Mouse (Mus musculus): ENCODE measurements around the gene Ddx58.
A peak's percentile ranks its signal among the peaks of the same experiment; 100 is the strongest.

The Ddx58 gene

DNA sequence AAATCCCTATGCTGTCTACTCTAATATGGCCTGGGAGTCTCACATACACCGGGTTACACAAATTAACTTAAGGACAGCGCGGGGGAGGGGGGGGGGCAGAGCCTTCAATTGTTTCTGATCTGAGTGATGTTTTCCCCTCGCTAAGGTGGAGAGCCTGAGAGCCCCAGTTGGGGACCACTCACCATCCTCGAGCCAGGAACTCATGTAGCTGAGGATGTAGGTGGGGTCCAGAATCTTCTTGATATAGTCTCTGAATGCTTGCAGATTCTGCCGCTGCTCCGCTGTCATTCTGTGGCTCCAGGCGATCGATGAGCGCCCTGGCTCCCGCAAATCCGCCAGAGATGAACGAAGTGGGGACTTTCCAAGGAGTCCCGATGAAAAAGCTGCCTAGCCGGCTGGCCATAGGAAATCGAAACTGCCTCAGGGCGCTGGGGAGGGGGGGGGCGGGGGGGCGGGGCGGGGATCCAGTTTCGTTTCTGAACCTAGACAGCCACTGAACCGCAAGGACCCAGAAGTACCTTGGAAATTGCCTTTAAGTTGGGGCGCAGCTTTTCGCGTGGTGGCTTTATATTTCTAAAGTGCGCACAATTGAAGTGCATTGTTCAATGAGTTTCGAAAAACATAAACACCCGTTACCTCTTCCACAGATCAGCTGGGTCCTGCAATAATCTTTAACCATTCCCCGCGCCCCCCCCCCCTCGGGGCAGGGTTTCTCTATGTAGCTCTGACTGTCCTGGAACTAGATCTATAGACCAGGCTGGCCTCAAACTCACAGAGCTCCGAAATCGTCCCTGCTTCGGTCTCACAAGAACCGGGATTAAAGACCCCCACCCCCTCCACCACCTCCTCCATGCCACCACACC is at the start of gene Ddx58:
Ddx58 (minus strand) TSS at position 420 of the 863 bp plus-strand sequence.
- DNase-seq (ENCODE audit: low spot score in 2 of 2): peak in 1 of 2 experiments; percentile 7

DNA sequence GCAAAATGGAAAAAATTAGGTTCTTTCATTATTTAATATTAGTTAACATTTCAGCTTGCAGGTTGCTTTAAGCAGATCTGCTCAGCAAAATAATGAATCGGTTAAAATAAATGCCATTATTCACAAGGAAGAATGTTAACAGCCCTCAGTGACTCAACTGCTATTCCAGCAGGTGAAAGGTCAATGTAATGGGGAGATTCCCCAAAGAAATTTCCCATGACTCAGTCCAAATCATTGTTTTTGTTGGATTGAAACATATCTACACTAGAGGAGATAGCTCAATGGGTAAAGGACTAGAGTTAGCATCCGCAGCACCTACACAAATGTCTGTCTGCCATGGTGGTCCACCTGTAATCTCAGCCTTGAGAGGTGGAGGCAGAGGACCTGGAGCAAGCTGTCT is 49.4 kb upstream of the Ddx58 start:
- DNase-seq (ENCODE audit: low spot score in 2 of 2): no peak

DNA sequence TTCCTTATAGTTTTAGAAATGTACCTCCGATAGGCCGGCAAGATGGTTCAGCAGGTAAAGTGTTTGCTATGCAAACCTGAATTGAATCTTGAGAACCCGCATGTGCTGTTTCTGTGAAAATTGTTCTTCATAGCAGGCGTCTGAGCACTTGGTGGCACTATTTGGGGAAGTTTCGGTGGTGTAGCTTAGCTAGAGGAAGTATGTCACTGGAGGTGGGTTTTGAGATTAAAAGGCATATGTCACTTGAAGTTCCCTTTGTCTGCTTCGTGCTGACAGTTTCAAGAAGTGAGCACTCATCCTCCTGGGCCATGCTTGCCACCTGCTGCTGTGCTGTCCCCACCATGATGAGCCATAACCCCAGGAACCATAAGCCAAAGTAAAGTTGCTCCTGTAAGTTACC is 47.8 kb upstream of the Ddx58 start:
- no peak for DNase-seq (ENCODE audit: low spot score in 2 of 2)

DNA sequence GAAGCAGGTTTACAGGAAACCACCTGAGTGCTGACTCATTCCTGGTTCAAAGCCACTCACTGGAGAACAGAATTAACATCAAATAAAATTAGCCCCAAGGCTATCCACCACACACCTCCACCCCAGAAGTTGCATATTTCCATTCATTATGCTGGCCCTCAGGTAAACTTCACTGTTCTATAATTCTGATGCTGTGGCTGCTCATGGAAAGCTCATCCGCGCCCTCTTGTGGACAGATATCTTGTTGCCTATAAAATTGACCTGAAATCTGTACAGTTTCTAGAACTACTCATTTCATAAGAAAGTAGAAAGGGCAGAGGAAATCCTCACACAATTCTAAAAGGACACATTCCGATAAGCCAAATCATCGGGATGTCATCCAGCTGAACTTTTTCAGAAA is 46.0 kb upstream of the Ddx58 start:
- peak; percentile 22 to 67 for DNase-seq (ENCODE audit: low spot score in 2 of 2)

DNA sequence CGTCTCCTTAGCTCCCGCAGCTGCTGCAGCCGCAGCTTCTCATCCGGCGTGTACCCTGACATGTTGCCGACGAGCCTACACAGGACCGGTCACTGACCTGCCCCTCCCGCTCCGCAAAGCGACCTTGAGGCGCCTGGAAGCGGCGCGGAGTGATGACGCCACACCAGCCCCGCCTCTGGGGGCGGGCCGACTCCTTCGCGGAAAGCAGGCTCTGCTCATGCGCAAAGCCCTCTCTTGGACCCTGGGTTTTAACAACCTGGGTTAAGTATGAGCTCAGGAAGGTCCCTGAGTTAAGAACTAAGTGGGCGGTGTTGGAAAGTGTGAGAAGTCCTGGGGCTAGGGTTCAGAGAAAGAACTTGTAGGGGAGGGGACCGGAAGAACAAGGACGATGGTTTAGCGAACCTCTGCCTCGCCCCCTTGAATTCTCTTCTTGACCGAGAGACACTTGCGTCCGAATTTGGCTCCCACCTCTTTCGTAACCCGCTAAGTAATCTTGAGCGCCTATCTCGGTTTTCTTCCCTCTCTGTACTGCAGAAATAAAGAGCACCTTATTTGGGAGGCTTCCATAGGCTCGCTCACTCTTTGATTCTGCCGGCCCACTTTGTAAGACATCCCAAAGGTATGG is 39.8 kb upstream of the Ddx58 start, which contains the start of gene Ndufb6:
Ndufb6 (minus strand) TSS at position 146 of the 625 bp plus-strand sequence.
- peak; percentile 94 to 96 for DNase-seq (ENCODE audit: low spot score in 2 of 2)

DNA sequence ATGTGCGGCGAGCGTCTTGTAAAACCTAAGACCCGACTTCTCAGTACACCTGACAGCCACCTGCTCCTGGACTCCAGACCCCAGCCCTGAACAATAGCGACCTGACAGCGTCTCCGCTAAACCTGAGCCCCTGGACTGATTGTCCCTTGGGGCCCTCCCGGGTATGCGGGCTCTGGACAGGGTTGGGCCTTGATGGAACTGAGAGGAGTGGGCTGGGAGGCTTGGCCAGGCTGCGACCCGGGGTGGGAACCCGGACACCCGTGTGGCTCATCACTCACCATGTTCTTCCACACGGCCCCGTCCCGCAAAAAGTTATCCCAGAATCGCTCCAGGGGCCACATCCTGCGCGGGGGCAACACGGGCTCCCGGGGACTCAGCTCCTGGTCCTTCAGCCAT is 39.2 kb upstream of the Ddx58 start:
- DNase-seq (ENCODE audit: low spot score in 2 of 2): no peak

DNA sequence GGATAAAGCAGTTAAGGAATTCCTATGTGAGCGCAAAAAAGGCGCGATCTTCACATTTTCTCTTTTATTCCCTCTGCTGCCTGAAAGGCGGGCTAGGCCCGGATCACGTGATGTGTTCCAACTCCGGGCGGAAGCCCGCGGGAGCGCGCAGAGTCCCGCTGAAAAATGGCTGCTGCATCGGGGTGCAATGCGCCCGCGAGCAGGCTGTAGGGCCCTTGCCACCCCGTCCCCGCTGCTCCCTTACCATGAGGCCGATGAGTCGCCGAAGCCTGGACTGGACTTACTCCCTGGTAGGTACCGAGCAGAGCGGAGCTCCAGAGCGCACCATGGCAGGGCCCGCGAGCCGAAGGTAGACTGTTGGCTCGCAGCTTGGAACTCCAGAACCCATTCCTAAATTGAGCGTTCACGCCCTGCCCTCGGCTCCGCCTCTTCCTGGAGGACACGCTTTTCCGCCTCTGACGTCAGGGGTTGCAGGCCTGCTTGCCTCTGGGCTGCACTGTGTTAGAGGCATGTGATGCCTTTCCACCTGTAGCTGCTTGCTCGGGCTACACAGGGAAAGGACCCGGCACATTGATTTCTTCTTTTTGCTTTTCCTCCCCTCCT is 29.9 kb upstream of the Ddx58 start, which contains the start of the genes Smim27 and Topors:
Smim27 (plus strand) TSS at position 150 of the 603 bp plus-strand sequence.
Topors (minus strand) TSS at position 421 of the 603 bp plus-strand sequence.
- peak; percentile 77 to 83 for DNase-seq (ENCODE audit: low spot score in 2 of 2)

DNA sequence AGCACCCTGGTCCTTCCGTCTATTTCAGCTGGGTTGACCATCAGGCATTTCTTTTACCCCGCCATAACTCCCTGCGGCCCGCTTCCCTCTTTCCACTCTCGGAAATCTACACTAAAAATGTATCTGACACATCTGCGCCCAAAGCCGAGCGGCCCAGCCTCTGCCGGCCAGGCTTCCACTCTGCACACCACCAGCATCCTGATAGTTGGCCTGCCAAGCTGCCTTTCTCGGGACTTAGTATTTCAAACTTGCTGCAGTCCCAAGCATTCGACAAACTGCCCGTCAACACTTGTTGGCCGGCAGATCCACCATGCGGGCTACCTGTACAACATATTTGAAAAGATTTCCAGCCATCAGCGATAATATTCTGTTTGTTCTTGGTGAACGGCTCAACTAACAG is 29.2 kb upstream of the Ddx58 start:
- peak in 1 of 2 experiments; percentile 17 for DNase-seq (ENCODE audit: low spot score in 2 of 2)

DNA sequence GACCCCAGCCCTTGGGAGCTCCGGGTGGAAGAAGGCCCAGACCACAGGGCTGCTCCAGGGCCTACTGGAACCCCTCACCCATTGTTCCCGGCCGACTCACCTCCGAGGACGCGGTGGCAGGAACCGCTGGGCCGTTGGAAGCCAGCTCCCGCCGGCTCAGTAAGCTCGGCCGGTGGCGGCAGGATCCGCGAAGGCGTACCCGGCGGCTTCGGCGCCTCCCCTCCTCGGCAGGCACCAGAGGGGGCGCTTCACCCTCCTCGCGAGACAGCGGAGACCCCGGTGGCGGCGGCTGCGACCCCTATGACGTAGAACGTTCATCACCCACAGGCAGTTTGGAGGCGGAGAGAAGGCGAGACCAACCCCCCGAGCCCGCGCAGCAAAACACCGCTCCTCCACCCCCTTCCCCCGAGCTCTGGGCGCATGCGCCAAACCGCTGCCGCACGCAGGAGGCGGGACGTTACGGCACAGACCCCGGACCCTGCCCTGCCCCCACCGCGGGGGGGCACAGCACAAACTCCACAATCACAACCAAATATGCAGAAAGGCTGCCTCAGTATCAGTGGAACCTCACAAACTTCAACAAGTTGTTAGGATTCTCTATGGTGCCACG is 28.7 kb upstream of the Ddx58 start:
- DNase-seq (ENCODE audit: low spot score in 2 of 2): peak; percentile 76 to 82

DNA sequence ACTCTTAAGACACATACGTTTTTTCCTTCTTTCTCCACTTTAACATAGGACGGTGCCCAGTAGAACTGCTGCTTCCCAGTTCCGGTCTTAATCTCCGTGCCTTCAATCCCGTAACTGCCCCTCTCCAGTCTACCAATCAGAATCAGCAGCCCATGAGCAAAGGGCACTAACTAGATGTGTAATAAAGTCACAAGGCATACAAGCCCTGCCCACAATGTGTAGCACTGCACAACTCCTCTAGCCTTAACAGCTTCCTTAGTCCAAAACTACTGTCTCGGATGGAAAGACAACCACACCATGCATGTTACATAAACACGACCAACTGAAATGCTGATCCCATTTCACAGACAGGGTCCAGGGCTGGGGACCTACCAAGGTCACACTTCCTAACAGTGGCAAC is 28.1 kb upstream of the Ddx58 start:
- no peak for DNase-seq (ENCODE audit: low spot score in 2 of 2)

DNA sequence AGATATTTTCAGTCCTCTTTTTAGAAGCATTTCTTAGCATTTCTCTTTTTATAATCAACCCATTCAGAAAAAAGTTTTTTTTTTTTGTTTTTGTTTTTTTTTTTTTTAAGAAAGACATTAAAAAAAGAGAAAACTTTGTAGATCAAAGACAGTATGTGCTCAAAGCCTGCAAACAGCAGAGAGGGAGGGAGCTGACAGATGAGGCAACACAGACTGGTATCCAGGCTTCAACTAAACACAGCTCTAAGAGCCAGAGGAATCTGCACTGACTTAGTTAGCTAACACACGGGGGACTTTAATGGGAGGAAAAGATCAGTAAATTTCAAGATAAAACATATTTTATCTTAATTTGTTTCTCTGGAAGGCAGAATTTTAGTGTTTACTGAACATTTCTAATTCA is 24.7 kb upstream of the Ddx58 start:
- no peak for DNase-seq (ENCODE audit: low spot score in 2 of 2)

DNA sequence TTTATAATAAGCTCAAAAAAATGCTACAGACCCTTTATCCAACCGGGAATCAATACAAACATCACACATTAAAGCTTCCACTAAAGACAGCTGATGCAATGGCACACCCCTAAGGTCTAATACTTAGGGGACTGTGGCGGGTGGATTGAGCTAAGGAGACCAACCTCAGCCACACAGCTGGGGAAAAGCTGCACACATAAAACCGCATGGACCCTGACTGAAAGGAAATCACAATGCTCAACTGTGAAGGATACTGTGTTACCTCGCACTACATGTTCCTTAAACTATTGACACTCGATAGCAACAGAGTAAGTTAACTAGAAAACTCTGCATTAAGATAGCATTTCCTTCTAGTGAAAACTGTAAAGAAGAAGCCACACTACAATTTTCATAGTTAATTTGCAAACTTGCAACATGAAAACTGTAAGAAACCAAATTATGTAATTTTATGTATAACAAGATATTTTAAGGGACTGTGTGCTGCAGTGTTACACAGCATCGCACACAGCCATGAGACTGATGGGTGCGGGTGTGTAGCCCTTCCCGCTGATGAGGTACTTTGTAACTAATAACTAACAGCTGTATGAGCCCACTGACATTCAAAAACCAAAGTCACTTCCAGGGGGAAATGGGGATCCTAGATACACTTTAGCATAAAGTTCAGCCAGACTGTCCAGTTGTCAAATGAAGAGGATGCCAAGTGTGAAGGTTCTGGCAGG is 14.9 kb upstream of the Ddx58 start:
- no peak for DNase-seq (ENCODE audit: low spot score in 2 of 2)

DNA sequence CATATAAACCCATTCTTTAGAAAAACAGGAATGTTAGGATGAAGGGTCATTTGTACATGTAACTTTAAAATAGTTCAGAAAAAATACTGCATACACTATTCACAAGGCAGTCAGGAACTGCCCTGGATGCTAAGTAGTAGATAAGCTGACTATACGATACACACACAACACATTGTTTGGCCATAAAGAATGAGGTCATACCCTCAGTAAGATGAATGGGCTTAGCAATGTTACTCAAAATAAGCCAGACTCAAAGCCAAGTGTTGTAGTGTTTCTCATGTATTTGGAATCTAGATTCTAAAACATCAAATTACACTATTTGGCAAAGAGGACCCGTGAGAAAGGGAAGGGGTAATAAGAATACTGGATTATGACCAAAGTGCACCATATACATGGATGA is 14.1 kb upstream of the Ddx58 start:
- no peak for DNase-seq (ENCODE audit: low spot score in 2 of 2)

DNA sequence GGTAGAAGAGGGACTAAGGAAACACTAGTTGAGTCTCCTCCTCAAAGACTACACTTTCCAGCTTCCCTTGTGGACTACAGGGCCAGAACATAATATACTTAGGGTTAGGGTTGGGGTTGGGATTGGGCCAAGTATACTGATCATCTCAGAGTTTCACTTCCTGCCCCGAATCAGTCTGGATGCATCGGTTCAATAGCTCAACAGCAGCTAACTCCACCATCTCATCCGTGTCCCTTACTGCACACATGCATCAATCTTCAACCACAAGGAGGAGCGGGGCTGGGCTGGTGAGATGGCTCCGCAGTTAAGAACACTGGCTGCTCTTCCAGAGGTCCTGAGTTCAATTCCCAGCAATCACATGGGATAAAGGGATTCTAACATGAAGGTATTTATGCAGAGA is 11.4 kb upstream of the Ddx58 start:
- no peak for DNase-seq (ENCODE audit: low spot score in 2 of 2)

DNA sequence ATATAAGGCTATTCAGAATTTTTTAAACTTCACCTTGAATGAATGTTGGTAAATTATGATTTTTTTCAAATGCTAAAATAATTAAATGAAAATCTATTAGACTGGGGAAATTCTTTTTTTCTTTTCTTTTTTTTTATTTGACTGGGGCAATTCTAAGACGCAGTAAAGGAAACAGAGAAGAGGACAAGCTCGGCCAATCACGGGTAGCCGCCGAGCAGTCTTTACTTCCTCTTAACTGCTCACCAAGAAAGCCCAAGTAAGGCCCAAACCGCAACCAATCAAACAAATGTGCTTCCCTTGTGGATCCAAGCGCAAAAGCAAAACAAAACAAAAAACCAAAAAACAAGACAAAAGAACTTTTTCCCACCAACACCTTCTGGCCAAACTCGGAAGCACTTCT is 4.4 kb upstream of the Ddx58 start:
- no peak for DNase-seq (ENCODE audit: low spot score in 2 of 2)

DNA sequence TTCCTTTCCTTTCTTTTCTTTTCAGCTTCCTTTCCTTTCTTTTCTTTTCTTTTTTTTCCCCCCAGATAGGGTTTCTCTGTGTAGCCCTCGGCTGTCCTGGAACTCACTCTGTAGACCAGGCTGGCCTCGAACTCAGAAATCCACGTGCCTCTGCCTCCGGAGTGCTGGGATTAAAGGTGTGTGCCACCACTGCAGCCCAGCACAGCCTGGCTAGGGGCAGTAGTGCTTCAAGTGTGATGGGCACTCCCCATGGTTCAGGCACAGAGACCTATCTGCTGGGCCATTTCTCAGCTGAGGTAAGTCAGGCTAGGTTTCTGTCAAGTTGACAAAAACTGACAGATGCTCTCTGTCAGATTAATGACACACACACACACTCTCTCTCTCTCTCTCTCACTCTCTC is 3.4 kb upstream of the Ddx58 start:
- no peak for DNase-seq (ENCODE audit: low spot score in 2 of 2)

DNA sequence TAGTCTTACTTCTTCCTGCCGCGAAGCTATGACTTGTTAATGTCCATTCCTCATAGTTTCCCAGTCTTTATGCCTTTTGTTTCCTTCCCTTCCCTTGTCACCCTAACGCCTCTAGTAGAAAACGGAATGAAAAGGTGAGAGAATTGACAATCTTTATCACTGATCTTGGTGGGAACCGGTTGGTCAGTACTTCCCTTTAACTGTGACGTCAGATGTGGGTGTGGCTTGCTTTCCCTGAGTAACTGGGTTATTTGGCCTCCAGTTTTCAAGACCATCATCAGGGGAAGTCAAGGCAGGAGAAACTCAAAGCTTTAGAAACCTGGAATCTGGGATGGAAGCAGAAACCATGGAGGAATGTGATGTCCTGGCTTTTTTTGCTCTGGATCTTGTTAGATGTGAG is 2.3 kb upstream of the Ddx58 start:
- no peak for DNase-seq (ENCODE audit: low spot score in 2 of 2)

DNA sequence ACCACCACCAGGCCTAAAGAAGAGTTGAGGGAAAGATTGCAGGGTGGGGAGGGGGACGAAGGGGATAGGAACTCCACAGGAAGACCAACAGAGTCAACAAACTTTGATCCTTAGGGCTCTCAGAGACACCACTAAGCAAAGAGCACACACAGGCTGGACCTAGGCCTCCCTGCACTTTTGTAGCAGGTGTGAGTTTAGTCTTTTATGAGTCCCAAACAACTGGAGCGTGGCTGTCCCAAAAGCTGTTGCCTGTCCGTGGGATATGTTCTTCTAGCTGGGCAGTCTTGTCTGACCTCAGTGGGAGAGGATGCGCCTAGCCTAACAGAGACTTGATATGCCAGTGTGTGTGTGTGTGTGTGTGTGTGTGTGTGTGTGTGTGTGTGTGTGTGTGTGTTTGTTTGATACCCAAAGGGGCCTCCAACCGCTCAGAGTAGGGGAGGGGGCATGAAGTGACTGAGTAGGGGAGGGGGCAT is 680 bp upstream of the Ddx58 start:
- DNase-seq (ENCODE audit: low spot score in 2 of 2): no peak

DNA sequence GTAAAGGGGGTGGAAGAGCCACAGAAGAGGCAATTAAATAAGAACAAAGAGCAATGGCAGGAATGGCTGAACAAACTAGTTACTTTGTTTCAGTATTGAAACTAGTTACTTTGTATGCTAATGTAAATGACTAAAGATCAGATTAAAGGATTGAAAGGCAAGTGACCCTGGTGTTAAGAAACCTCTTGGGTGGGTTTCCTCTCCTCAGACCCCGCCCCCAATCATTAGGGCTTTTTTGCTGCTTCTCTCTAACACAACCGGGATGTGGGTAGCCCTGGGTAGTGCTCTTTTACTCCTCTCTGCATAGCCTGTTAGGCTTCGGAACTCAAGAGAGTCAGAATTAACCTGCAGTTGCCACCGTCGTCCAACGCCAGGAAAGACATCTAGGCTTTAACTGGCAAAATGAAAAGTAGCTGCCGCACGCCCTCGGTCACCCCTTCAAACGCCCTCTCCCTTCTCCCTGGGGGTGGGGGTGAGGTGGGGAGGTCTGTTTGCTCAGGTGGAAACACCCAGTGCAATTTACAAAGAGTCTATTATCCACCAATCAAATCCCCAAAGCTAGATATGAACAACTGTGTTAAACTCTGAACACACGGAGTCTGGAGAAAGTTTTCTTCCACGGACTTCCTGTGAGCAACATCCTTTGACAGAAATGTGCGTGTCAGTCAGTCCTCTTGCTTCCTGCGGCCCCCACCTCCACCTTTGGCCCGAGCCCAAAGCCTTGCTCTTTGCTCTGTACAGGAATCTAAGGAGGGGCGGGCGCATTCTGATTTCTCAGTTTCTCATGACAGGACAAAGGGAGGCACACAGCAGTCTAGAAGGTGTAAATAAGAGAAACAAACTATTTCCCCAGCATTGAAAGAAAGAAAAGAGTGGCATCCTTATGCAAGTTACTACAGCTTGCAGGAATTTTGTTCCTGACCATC is 882 bp downstream of the Ddx58 start:
- DNase-seq (ENCODE audit: low spot score in 2 of 2): peak in 1 of 2 experiments; percentile 22

DNA sequence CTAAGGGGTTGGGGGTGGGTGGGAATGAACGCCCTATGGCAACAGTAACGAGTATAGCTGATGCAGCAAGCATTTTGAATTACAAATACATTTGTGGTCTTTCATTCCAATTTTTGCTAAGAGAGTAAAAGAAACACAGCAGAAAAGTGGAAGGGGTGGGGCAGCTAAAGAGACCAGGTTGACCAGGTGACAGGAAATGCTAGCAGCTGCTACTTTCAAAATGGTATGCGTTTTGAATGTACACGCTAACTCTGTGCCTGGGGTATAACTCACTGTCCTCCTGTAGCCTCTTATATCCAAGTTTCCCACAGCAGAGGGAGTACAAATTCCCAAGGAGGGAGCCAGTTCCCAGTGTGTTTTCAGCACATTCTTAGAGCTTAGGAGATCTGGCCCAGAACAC is 2.8 kb downstream of the Ddx58 start:
- DNase-seq (ENCODE audit: low spot score in 2 of 2): no peak
